Mouse (Mus musculus) myocyte (in vitro differentiated cells): ENCODE data around the gene Lgals2.

ENCODE experiments used
- E2F4 ChIP-seq: IDR thresholded peaks from one replicate; pipeline ENCODE4 v1.6.1; 2011; ENCODE audit warnings: mild to moderate bottlenecking, control low read depth, moderate library complexity; ENCODE audit not compliant: insufficient read depth
- POLR2A ChIP-seq: IDR thresholded peaks from one replicate; pipeline ENCODE4 v1.6.1; 2011; ENCODE audit warnings: low read depth, mild to moderate bottlenecking, control low read depth, moderate library complexity; ENCODE audit not compliant: insufficient read length
- TCF12 ChIP-seq: IDR thresholded peaks from one replicate; pipeline ENCODE4 v1.6.1; 2011; ENCODE audit warnings: mild to moderate bottlenecking, control low read depth; ENCODE audit not compliant: poor library complexity, insufficient read depth, severe bottlenecking
- USF1 ChIP-seq: IDR thresholded peaks from one replicate; pipeline ENCODE4 v1.6.1; 2011; ENCODE audit warnings: low read depth, mild to moderate bottlenecking, control low read depth, moderate library complexity

DNA sequence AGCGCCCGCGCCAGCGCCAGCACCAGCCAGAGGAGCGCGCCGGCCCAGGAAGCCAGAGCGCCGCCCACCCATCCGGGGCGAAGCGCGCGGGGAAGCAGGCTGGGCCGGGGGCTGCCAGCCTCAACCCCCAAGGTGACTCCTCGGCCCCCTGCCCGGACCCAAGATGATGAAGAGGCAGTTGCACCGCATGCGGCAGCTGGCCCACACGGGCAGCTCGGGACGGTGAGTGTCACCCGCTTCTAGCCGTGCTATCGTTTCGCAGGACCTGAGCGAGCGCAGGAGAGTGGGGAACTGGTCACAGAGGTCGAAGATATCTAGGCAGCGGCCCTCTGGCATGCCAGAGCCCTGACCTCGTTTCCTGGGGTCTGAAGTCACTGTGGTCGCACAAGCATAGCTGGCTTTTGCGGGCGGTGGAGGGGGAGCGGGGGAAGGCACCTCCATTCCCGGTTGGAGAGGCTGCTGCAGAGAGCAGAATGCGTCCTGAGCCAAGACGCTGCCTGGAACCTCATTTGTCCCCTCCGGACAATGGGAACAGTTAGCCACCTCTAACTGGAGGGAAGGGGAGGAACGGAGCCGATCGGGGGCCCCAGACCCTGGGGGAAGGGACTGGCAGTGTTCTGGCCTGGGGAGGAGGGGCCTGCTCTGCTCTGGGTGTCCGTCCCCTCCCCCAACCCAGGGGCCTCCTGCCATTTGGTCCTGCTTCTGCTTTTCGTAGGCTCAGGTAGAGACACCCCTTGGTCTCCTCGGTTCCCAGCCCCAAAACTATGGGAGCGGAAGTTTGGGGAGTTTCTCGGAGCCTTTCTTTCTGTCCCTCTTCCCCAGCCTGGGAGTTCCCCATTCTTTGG, 44.6 kb upstream of the Lgals2 start, which contains the start of gene Sh3bp1:
- TF ChIP-seq USF1 (no peak), POLR2A (peak; percentile 74), E2F4 (no peak), TCF12 (no peak)
